Mouse (Mus musculus): ENCODE results near the gene Rbpj. TPM values are rescaled to one million over a fixed set of nuclear protein-coding genes. Genes with fewer than 3 reads are reported as not detected.
A peak's percentile ranks its signal among the peaks of the same experiment; 100 is the strongest.

Rbpj gene
- total RNA-seq, 1 experiment from 2014 or later: 31.4 TPM

DNA sequence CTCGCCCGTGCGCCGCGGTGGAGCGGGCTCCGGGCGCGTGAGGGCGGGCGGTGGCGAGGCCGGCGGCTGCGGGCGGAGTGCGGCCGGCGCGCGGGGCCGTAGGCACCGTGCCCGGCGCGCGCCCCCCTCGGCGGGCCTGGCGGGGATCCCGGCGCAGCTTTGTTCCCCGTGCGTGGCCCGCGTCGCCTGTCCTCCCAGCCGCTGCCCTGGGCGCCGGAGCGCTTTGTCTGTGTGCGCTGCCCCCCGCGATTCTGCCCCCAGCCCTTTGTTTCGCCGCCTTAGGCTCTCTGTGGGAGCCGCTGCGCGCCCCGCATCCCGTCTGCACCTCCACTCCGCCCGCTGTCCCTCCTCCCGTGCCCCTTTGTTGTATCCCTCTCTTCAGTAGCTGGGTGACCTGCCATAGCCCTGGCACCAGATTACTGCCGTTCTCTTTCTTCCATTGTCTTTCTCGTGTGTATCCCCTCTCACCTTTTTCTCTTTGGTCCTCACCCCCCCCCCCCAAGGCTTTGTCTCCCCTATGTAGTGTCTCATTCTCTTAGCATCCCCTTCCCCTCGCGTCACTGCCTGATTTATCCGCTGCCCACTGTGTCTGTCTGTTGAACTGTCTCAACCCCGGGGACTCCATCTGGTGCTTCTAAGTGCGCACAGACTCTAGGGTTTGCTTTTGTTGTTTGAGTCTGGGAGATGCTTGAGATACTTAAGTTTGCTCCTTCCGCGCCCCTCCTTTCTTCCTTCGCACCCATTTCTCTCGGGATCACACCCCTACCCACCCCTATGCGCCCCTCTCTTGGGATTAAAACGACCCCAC lies 125.1 kb downstream of the Rbpj start:
- DNase-seq: peak; percentile 59

DNA sequence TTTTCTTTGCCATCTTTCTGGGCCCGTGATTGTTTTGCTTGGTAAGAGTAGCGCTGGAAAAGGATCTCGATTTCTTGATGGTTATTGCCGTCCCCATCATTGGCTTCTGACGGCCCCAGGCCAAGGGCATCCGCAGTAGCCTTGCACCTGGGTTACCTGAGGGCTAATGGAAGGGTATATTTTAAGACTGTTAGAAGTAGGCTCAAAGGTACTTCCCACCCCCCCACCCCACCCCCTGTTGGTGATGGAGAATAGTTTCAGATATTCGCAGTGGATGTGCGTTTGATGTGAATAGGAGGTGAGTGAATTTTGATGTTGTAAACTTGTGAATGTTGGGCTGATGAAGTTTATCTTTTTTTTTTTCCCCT lies 125.7 kb downstream of the Rbpj start:
- DNase-seq: no peak

DNA sequence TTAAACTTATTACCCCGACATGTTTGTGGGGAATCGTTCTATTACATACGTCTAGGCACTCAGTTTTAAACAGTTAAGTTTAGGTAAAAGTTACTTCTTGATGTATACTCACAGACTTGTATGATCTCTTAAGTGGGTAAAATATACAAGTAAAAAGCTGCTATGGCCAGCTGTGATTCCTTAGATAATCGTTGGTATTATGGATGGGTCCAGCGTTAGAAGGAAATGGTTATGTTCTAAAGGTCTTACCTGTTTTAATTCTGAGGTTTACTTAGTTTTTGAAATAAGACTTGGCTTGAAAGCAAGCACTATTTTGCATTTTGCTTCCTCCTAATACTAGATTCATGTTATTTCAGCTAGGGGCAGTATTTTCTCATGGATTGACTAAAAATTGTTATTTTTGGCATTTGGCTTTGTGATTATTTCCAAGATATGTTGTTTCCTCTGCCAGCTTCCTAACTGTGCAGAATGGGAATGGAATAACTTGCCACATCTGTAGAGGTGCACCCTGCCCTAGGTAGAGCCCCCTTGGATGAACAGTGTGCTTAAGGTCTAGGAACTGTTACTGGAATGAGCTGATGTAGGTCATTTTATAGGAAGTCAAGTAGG lies 127.2 kb downstream of the Rbpj start:
- no peak for DNase-seq

DNA sequence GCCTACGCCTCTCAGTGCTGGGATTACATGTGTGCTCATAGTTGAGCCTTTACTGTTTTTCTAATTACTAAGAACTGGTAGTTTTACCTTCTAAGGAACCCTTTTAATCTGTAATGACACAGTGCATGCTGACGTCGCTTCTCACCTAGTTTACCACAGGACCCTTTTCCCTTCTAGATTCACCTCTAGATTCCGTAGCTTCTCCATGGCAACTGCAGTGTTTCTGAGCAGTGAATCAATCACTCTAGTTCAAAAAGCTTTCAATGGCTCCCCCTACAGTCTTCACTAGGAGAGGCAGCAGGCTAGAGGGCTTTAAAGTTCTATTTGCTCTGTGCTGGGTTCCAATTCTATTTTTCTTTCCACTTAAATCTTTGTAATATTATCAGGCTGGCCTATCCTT lies 128.3 kb downstream of the Rbpj start:
- DNase-seq: peak; percentile 49

DNA sequence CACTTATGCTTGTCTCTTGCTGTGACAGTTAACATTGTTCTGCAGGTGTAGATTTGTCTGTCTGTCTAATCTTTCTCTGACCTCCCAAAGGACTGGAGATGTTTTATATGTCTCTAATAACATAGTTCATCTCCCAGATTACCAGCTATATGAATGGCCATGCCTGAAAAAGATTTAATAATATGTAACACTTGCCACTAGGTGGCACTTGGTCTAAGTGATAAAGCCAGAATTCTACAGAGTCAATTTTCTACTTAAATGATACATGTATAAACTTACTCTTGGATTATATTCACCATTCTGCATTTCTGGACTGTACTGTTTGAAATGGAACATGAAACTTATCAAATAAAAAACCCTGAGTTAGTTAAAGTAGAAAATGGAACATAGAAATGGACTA lies 132.6 kb downstream of the Rbpj start:
- DNase-seq: no peak

DNA sequence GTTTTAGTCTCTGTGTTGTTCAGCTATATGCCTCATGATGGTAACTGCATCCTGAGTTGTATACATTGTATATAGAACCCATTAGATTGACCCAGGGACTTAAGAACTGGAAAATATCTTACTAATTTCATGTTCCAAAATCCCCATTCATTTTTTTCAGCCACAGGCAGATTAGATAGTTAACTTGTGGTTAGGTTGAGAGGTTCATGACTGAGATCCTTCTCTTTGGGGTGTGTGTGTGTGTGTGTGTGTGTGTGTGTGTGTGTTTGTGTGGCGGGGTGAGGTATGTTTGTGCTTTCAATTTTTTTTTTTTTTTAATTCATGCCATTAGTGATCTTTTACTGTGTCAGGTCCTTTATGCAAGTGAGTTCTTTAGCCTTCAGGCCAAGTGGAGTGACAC lies 133.2 kb downstream of the Rbpj start:
- DNase-seq: no peak

DNA sequence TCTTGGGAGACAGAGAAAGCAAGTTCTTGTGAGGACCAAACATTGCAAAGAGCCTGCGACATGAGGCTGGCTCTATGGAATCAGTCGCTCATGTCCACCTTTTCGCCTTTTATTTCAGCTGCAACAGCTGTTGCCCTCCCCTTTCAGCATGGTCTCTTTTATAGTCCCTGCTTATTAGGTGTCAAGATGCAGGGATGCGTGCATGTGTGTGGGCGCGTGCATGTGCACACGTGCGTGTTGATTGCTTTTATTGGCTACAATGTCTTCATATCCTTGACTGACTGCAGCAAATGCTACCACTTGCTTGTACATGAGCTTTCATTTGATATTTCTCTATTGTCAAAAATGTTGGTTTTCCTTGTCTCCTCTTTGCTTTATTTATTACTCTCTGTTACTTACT lies 136.2 kb downstream of the Rbpj start:
- DNase-seq: no peak

DNA sequence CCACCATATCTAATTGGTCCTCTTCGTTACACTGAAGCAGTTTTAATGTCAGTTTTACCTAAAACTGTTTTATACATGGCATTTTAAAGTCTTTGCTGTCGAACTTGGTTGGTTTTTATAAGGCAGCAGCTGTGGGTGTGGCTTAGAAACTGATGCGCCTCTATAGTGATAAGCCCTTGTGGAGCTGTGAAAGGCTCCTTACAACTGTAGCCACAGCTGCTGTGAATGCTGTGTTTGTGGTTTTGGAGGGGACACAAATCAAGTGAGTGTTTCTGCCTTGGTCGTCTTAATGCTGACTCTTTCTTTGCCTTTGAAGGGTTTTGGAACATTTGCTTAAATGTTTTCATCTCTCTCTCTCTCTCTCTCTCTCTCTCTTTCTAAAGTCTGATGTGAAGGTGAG lies 139.5 kb downstream of the Rbpj start:
- no peak for DNase-seq

DNA sequence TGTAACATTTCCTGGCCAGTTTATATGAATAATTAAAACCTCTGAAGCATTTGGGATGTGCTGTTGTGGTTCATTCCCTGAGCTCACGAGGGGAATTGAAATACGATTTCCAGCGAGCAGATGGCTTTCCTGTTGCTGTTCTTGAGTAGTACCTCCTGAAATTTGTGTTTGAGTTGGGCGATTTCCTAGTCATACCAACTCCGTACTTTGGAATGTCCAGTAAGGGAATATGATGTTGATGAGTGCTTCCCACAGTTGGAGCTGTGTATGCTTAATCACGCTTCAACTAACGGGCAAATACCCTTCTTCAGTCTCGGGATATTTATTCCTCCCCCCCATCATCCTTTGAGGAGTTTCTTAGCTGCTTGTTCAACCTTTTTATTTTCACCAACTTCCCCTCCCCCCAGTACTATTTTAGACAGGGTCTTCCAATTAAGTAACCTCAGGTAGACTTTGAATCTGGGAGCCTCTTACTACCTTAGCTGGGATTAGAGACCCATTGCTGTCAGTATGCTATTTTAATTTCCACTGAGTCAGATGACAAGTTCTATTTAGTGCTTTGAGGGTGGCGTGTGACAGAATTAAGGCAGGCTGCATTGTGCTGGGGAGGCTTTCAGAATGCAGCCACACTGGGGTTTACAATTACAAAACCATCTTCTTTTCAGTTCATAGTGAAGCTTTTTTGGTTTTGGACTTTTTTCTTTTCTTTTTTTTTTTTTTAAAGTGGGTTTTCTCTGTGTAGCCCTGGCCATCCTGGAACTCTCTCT lies 141.5 kb downstream of the Rbpj start:
- DNase-seq: no peak

DNA sequence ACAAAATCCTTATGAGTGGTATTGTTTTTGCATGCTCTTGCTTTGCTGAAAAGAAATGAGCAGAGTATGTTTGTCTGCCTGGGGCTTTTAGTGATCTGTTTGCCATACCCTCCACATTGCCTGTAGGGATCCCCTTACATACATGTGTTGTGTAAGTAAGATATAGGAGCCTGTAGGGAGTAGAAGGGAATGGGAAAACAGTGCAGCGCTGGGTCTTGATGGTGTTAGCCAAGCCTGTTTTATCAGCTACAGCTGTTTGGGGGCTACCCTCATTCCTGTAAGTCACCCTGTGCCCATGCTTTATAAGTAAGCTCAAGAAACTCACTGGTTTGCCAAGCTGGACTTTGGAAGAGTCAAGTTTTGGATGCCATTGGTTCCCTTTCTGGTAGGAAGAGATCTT lies 152.9 kb downstream of the Rbpj start:
- no peak for DNase-seq

DNA sequence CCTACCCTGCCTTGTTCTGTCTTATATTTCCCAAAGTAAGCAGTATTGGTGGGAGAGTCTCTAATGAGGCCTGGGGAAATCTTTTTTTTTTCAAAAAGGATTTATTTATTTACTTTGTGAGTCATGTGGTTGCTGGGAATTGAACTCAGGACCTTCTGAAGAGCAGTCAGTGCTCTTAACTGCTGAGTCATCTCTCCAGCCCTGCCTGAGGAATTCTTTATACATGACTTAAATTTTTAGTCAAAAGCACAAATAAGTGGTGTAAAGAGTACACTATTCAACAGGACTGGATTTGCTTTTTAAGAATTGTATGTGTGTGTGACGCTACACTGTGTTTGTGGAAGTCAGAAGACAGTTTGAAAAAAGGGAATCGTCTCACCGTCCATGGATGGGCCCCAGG lies 166.1 kb downstream of the Rbpj start:
- no peak for DNase-seq

DNA sequence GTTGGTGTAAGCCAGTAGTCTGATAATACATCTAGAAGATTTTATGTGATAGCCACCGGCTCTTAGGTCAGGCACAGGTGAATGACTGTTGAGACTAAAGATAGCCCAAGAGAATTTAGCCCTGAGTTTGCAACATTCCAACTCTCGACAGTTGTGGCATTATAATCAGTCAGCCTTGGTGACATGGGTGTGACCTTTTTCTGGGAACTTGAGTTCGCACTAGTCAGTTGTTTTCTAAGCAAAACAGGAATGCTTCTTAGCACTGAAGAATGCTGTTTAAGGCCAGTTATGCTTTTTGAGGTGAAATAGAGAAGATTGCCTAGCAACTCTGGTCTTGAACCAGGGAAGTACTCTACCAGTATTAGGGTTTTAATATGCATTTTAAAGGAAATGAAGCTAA lies 170.8 kb downstream of the Rbpj start:
- no peak for DNase-seq

DNA sequence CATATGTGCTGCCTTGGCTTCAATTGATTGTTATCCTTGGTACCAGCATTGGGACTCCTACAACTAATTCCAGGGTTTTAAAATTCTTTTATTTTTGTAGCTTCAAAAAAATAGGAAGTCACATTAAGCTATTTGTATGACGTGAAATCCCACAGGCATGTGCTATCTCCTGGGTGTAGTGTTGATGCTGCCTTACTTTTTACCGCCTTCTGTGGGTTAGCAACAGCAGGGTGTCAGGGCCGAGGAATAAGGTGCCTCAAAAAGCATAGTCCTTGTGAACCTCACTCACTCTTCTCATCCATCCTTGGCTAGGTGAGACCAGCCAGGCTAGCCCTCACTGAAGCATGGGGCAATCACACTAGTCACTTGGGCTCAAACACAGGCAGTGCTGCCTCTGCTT lies 171.3 kb downstream of the Rbpj start:
- DNase-seq: no peak

DNA sequence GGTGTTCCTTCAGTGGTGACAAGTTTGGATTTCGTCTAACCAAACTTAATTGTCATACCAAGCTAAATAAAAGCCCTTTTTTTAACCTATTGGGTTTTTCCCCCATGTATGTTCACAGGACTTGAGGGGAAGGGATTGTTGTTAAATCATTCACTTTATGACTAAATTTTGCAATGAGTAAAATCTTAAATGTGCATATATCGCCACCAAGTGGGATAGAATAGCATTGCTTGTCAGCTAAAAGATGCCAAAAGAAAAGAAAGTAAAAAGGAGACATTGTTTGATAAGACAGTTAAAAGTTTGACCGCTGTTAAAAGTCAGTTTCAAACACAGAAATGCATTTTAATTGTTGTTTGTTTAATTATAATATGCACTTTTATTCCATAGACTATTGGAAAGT lies 172.7 kb downstream of the Rbpj start:
- DNase-seq: peak; percentile 15

DNA sequence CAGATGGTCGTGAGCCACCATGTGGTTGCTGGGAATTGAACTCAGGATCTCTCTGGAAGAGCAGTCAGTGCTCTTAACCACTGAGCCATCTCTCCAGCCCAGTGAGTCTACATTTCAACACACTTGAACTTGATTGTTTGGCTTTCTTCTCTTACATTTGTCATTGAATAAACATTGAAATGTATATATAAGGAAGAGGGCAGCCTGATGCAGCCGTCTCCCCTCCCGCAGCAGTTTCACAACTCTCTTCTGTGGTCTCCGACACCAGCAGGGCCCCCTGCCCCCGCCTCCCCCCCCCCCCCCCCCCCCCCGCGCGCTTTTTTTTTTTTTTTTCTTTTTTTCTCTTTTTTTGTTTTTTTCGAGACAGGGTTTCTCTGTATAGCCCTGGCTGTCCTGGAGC lies 180.7 kb downstream of the Rbpj start:
- DNase-seq: no peak

DNA sequence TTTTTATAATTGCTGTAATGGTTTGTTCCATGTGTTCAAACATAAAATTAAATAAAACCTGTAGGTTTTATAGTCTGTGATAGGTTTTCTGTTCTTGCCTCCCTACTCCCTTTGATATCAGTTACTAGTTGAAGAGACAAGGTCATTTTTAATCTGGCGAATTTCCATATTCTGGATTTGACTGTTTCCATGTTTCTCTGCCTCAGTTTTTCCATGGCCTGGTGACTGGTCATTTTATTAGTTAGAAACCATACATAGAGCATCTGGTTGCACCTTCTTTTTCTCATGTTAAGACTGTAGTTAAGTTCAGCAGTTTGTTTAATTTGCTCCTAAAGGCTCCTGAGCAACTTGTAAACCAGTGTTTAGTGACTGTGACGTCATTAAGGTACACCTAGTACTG lies 181.4 kb downstream of the Rbpj start:
- DNase-seq: no peak

DNA sequence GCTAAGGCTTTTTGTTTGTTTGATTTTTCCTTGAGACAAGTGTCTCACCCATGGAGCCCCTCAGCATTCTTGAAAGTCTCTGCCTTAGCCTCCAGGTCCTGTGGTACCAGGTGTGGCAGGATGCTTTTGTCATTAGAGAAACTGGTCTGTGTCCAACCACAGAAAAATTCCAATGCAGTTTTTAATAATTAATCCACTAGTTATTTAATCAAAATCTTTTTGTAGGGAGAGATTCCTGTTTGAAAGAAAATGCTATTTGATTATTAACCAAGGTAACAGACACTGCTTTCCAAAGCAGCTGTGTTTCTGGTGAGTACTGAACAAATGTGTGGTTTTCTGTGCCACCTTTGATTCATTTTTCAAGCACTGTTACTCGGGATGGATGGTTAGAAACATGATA lies 190.6 kb downstream of the Rbpj start:
- no peak for DNase-seq

DNA sequence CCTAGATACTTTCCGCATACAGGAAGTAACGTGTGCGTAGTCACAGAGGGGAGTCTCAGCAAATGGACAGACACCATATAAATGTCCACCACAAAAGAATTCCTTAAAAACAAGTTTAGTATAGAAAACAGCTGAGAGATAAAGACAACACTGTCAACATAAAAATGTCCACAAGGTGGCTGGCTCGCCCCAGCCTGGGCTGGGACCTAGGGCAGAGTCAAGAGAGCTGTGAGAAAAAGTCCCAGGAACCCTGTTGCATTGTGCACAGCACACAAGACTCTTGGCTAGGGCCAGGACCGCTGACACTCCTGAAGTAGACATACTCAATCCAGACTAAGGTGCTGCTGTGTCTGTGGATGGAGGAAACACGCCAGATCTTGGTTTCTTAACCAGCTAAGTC lies 192.0 kb downstream of the Rbpj start:
- DNase-seq: peak; percentile 52

DNA sequence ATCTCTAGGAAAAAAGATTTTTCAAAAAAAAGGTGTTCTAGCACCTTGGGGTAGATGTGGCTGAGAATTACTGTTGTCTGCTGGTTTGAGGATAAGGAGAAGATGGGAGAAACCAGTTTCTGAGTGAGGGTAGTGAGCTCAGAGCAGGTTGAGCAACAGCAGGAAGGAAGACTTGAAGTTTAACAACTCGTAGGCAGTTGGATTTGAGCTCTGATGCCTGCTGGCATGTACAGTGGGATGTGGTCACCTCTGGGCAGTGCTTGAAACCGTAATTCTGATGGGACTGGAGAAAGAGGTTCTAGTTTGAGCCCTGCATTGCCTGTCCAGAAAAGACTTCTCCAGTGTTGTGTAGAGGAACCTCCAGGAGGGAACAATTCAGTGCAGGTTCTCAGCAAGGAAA lies 195.6 kb downstream of the Rbpj start:
- no peak for DNase-seq

DNA sequence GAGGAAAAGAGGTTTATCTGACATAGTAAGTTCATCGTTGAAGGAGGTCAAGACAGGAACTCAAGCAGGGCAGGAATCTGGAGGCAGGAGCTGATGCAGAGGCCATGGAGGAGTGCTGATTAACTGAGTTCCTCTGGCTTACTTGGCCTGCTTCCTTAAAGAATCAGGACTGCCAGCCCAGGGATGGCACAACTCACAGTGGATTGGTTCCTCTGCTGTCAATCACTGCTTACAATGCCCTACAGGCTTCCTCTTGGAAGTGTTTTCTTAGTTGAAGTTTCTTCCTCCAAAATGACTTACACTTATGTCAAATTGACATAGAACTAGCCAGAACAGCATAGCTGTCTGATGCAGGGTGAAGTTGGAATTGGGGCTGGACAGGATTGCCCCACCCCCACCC lies 196.5 kb downstream of the Rbpj start:
- DNase-seq: no peak

DNA sequence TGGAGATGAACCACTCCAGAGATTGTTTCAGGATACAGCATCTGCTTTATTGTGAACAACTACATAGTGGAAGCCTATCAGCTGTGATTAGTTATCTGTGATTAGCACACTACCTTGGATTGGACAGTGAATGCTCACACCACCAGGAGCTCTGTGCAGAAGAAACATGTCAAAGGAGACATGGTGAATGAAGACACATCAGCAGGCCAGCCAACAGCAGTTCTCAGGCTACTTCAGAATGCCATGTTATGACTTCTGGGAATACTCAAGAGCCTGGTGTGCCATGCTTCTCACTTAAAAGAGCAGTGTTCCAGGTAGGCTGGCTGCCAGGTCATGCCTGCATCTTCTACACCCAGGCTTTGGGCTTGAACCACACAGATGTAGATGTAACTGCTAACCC lies 197.7 kb downstream of the Rbpj start:
- DNase-seq: no peak

DNA sequence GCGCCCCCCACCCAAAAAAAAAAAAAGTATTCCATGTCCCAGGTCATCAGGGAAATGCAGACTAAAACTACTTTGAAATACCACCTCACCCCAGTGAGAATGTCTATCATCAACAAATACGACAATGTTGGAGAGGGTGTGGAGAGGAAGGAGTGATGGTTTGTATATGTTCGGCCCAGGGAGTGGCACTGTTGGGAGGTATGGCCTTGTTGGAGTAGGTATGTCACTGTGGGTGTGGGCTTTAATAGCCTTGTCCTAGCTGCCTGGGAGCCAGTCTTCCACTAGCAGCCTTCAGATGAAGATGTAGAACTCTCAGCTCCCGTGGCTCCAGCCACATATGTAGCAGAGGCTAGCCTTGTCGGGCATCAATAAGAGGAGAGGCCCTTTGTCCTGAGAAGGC lies 202.1 kb downstream of the Rbpj start:
- no peak for DNase-seq

DNA sequence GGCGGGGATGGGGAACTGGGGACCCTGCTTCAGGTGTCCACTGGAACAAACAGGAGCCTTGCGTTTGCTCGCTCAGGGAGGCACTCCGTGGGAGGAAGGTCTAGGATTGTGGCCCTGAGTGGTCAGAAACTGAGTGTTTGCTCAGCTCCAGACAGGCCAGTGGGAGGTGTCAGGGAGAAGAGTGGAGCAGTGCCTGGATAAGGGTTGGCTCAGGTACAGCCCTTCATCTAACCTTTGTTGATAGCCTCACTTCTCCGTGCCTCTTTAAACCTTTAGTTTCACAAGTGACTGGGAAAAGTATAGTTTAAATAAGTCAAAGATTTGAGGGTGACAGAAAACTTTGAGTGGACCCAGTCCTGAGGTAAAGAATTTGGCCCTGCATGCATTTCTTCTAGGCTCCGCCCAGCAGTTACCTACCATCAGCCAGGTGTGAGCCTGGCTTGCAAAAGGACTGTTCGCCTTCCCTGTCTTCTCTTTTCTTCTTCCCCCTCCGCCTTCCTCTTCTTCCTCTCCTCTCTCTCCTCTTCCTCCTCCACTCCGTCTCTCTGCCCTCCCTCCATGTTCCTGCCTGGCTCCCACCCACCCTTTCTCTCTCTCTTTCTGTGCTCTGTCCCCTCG lies 204.5 kb downstream of the Rbpj start:
- no peak for DNase-seq
